Mouse (Mus musculus) heart, embryonic 10.5 days (tissue): ENCODE results near the gene Adora1. TPM values are rescaled to one million over a fixed set of nuclear protein-coding genes. Genes with fewer than 3 reads are reported as not detected.

ENCODE experiments used
- DNase-seq: peaks from one replicate; pipeline ENCODE4 v3.0.0-alpha.2; 2017; ENCODE audit warnings: low spot score
- H3K27ac ChIP-seq: fragments of 300-500 bp; sonication (generic); 2 replicates; pipeline ENCODE4 v1.5.1; 2016; ENCODE audit warnings: mild to moderate bottlenecking
- H3K27me3 ChIP-seq: fragments of 300-500 bp; sonication (generic); 2 replicates; pipeline ENCODE4 v1.6.1; 2016; ENCODE audit warnings: mild to moderate bottlenecking; ENCODE audit not compliant: poor library complexity, insufficient read depth, severe bottlenecking
- H3K36me3 ChIP-seq: fragments of 300-500 bp; sonication (generic); 2 replicates; pipeline ENCODE4 v1.6.1; 2016; ENCODE audit warnings: mild to moderate bottlenecking, moderate library complexity
- H3K4me1 ChIP-seq: fragments of 300-500 bp; sonication (generic); 2 replicates; pipeline ENCODE4 v1.6.1; 2016; ENCODE audit warnings: mild to moderate bottlenecking
- H3K4me3 ChIP-seq: fragments of 300-500 bp; sonication (generic); 2 replicates; pipeline ENCODE4 v1.5.1; 2016; ENCODE audit warnings: mild to moderate bottlenecking, moderate library complexity
- H3K9me3 ChIP-seq: fragments of 300-500 bp; sonication (generic); 2 replicates; pipeline ENCODE4 v1.6.1; 2016; ENCODE audit warnings: mild to moderate bottlenecking, moderate library complexity
- WGBS: fragments of 180-500 bp; shearing (Covaris S2); methylation state at CpG from one replicate; pipeline ENCODE4 v1.1.7; 2016; 5-methylcytosine and 5-hydroxymethylcytosine counted together
- polyA plus RNA-seq: library from polyadenylated mRNA; unstranded; fragments of >200 nt; fragmentation: Nextera tagmentation; extraction: Ambion mirVana; gene quantifications from 2 replicates; pipeline ENCODE4 v1.2.1, GENCODE M21; 2016

Adora1 gene
- polyA plus RNA-seq, 1 experiment from 2014 or later = 8.0 TPM

DNA sequence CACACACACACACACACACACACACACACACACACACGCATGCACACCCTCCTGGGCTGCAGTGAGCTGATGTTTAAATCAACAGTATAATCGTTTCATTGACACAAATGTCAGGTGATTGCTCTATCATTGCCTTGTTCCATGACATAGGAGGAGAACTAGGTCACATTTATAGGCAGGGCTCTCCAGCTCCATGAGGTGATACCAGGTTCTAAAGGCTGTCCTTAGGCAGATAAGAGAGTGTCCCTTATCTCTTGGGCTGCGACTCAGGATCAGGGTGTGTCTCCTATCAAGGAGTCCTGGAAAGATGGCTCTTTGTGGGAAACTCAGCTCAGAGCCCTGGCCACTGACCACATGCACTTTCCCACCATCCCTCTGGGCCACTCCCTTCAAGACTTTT lies 66.7 kb downstream of the Adora1 start:
- H3K9me3 ChIP-seq = no peaks in the 10 kb centered on the region
- no peak for DNase-seq
- H3K36me3 ChIP-seq = no peaks in the 10 kb centered on the region
- H3K4me3 ChIP-seq = no peak overlapping the region
- 50% methylated on average over 3 of the region's 3 CpGs for WGBS
- H3K27me3 ChIP-seq = no peaks in the 10 kb centered on the region
- no peak overlapping the region for H3K27ac ChIP-seq
- H3K4me1 ChIP-seq = peaks cover 15% of the 10 kb centered on the region

DNA sequence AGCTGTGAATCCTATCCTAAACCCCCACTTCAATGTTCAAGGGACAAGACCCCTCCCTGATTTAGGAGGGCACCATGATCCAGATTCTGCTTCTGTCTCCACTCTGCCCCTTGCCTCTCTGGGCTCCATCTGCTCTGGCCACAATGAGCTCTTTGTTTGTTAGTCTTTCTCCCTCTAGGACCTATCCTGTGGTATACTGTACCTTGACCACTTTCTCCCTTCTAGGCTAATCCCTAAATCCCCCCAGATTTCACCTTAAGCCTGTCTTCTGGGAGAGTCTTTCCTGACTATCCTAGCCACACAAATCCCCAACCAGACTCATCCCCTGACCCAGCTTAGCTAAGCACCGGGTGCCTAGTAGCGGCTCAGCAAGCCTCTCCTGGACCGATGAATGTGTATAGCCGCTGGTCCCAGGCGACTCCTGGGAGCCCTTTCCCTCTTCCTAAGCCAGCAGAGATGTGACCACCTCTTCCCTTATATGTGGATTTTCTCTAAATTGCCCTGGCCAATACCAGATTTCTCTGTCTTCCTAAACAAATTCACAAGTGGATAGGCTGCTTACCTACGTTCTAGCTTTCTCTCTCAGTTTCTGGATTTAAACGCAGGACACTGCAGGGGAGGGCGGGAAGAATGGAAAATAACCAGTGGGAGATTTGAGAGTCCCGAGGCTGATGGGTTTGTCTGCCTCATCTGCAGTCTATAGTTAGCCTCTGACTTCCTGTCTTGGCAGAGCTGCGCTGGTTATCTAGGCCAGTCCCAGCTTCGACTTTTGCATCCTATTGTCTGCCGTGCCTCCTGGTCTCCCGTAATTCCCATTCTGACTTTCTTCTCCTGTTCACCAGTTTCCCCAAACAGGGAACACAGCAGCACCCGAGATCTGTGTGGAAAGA lies 67.6 kb downstream of the Adora1 start:
- H3K9me3 ChIP-seq = no peaks in the 10 kb centered on the region
- no peaks in the 10 kb centered on the region for H3K36me3 ChIP-seq
- H3K4me3 ChIP-seq = no peak overlapping the region
- peak overlapping the region; percentile 17; the same call in 1 of the 2 replicates for H3K27ac ChIP-seq
- H3K27me3 ChIP-seq = no peaks in the 10 kb centered on the region
- peaks cover 15% of the 10 kb centered on the region for H3K4me1 ChIP-seq
- WGBS = 40% methylated on average over 14 of the region's 14 CpGs
- no peak for DNase-seq

DNA sequence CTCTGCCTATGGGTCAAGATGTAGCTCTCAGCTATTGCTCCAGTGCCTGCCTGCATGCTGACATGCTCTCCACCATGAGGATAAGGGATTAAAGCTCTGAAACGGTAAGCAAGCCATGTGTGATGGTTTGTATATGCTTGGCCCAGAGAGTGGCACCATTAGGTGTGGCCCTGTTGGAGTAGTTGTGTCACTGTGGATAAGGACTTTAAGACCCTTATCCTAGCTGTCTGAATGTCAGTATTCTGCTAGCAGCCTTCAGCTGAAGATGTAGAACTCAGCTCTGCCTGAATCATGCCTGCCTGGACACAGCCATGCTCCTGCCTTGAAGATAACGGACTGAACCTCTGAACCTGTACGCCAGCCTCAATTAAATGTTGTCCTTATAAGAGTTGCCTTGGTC lies 68.7 kb downstream of the Adora1 start:
- DNase-seq = no peak
- no peak overlapping the region for H3K4me3 ChIP-seq
- 89% methylated on average over 3 of the region's 3 CpGs for WGBS
- no peaks in the 10 kb centered on the region for H3K9me3 ChIP-seq
- H3K27me3 ChIP-seq = no peaks in the 10 kb centered on the region
- no peaks in the 10 kb centered on the region for H3K36me3 ChIP-seq
- H3K4me1 ChIP-seq = peaks cover 15% of the 10 kb centered on the region
- H3K27ac ChIP-seq = no peak overlapping the region

GRCm38 (mm10) chr1:134164454-134164853 lies 70.8 kb downstream of the Adora1 start:
- 71% methylated on average over 4 of the region's 4 CpGs for WGBS
- no peaks in the 10 kb centered on the region for H3K9me3 ChIP-seq

GRCm38 (mm10) chr1:134163476-134163875 lies 71.8 kb downstream of the Adora1 start:
- 87% methylated on average over 7 of the region's 7 CpGs for WGBS
- no peaks in the 10 kb centered on the region for H3K9me3 ChIP-seq

More at GRCm38 (mm10) chr1:134164454-134164853, 70.8 kb downstream of the Adora1 start:
- H3K36me3 ChIP-seq = no peaks in the 10 kb centered on the region
- no peak for DNase-seq
- H3K27me3 ChIP-seq = peaks cover 5% of the 10 kb centered on the region
- no peak overlapping the region for H3K4me3 ChIP-seq
- peaks cover 15% of the 10 kb centered on the region for H3K4me1 ChIP-seq
- H3K27ac ChIP-seq = no peak overlapping the region

GRCm38 (mm10) chr1:134162510-134163225 lies 72.6 kb downstream of the Adora1 start:
- peaks cover 5% of the 10 kb centered on the region for H3K27me3 ChIP-seq
- WGBS = 80% methylated on average over 6 of the region's 6 CpGs

More at GRCm38 (mm10) chr1:134163476-134163875, 71.8 kb downstream of the Adora1 start:
- H3K4me3 ChIP-seq = no peak overlapping the region
- H3K36me3 ChIP-seq = no peaks in the 10 kb centered on the region
- H3K4me1 ChIP-seq = peaks cover 12% of the 10 kb centered on the region
- peaks cover 5% of the 10 kb centered on the region for H3K27me3 ChIP-seq
- no peak for DNase-seq
- no peak overlapping the region for H3K27ac ChIP-seq

DNA sequence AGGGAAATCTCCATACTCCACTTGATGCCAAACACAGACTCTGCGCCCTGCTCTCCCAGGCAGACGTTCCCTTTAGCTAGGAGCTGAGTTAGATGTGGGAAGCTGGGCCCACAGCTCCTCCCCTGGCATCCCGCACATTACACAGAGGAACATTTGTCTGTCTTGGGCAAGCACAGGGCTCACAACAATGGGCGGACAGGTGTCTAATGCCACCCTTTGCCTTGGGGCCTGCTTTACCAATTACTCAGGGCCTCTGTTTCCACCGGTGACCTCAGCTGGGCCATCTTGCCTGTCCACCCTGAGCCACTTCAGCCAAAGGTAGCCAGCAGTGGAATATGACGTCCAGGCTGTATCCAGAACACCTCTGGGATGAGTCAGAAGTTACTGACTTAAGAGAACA lies 73.8 kb downstream of the Adora1 start:
- Histone ChIP-seq H3K9me3 (no peaks in the 10 kb centered on the region), H3K4me3 (no peak overlapping the region), H3K36me3 (no peaks in the 10 kb centered on the region), H3K27ac (no peak overlapping the region), H3K27me3 (peaks cover 5% of the 10 kb centered on the region), H3K4me1 (no peaks in the 10 kb centered on the region)
- no peak for DNase-seq
- 76% methylated on average over 6 of the region's 6 CpGs for WGBS

More at GRCm38 (mm10) chr1:134162510-134163225, 72.6 kb downstream of the Adora1 start:
- Histone ChIP-seq H3K4me1 (peaks cover 4% of the 10 kb centered on the region), H3K27ac (no peak overlapping the region), H3K4me3 (no peak overlapping the region), H3K9me3 (no peaks in the 10 kb centered on the region), H3K36me3 (no peaks in the 10 kb centered on the region)
- DNase-seq = no peak

- no peaks in the 10 kb centered on the region for H3K9me3 ChIP-seq
- 0 out of 2 replicates have a peak overlapping the region, but pooled peaks have one; percentile 4 for H3K27ac ChIP-seq
- no peak for DNase-seq
- 86% methylated on average over 3 of the region's 3 CpGs for WGBS
- peaks cover 5% of the 10 kb centered on the region for H3K27me3 ChIP-seq
- H3K4me1 ChIP-seq = no peaks in the 10 kb centered on the region
- no peak overlapping the region for H3K4me3 ChIP-seq
- no peaks in the 10 kb centered on the region for H3K36me3 ChIP-seq
Measured at GRCm38 (mm10) chr1:134160404-134160803, 74.8 kb downstream of the Adora1 start.

DNA sequence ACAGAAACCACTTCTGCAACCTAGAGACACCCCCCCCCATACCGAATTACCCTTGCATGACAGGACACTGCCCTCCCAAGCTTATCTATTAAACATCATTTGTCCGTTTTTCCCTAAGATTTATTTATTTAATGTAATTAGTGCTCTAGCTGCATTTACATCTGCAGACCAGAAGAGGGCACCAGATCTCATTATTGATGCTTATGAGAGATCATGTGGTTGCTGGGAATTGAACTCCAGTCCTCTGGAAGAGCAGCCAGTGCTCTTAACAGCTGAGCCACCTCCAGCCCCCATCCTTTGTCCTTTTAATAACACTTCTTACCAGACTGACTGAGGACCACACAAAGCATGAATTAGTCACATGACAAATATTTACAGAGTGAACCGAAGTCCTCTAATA lies 80.6 kb downstream of the Adora1 start:
- DNase-seq = no peak
- WGBS = 58% methylated on average over 3 of the region's 3 CpGs
- no peaks in the 10 kb centered on the region for H3K27me3 ChIP-seq
- no peaks in the 10 kb centered on the region for H3K9me3 ChIP-seq
- H3K36me3 ChIP-seq = no peaks in the 10 kb centered on the region
- H3K4me3 ChIP-seq = no peak overlapping the region
- H3K27ac ChIP-seq = no peak overlapping the region
- H3K4me1 ChIP-seq = peaks cover 26% of the 10 kb centered on the region

- 84% methylated on average over 3 of the region's 3 CpGs for WGBS
- no peak overlapping the region for H3K27ac ChIP-seq
- peaks cover 27% of the 10 kb centered on the region for H3K4me1 ChIP-seq
- no peaks in the 10 kb centered on the region for H3K36me3 ChIP-seq
- no peaks in the 10 kb centered on the region for H3K27me3 ChIP-seq
- no peaks in the 10 kb centered on the region for H3K9me3 ChIP-seq
- DNase-seq = no peak
- H3K4me3 ChIP-seq = no peak overlapping the region
Measured at GRCm38 (mm10) chr1:134154121-134154520, 81.1 kb downstream of the Adora1 start.

DNA sequence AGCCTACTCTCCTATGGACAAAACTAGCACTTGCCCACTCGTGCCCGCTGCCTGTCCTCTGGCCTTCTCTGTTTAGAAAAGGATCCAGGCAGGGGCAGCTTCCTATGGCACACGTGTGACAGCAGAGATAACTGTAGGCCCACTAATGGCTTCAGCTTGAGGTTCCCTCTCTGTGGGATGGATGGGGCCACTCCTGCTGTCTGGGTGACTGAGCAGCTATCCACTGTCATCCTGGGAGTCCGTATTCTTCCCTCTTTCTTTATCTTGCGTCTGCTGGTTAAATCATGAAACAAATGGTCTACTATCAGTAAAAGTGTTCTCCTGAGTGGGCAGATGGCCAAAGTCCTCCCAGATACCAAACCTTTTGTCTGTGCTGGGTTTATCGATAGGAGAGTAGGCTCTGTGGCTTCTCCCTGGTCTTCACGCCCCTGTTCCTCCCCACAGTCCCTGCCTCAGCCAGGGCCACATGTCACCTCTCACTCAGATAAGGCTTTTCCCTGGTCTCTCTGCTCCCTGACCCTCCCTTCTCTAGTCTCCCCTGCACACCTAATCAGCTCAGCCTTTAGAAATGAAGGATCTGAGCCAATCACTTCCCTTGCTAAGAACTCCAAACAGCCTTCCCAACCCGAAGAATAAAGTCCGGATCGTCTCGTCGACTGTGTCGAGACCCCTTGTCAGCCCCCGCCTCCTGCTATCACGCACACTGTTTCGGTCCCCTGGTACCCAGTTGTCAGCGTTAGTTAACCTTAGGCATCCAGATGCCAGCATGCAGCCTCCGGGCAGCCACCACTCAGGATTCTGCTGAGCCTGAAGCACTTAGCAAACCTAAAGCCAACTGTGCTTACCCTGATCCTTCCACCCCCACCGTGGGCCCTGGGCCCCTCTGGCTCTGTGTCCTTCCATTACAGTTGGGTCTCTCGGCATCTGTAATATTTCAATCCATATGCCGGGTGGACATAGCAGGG lies 82.3 kb downstream of the Adora1 start:
- H3K27ac ChIP-seq = 0 out of 2 replicates have a peak overlapping the region, but pooled peaks have one; percentile 18
- no peak overlapping the region for H3K4me3 ChIP-seq
- no peak for DNase-seq
- no peaks in the 10 kb centered on the region for H3K36me3 ChIP-seq
- no peaks in the 10 kb centered on the region for H3K27me3 ChIP-seq
- 36% methylated on average over 21 of the region's 21 CpGs for WGBS
- no peaks in the 10 kb centered on the region for H3K9me3 ChIP-seq
- H3K4me1 ChIP-seq = peaks cover 27% of the 10 kb centered on the region

- Histone ChIP-seq H3K4me3 (no peak overlapping the region), H3K36me3 (no peaks in the 10 kb centered on the region), H3K27me3 (no peaks in the 10 kb centered on the region), H3K9me3 (no peaks in the 10 kb centered on the region), H3K4me1 (peaks cover 27% of the 10 kb centered on the region), H3K27ac (0 out of 2 replicates have a peak overlapping the region, but pooled peaks have one; percentile 30)
- DNase-seq = peak; percentile 92
- WGBS = 28% methylated on average over 13 of the region's 13 CpGs
Measured at GRCm38 (mm10) chr1:134151655-134152412, 83.4 kb downstream of the Adora1 start.
